Mouse (Mus musculus): ENCODE results near the gene Zfpm1.

DNA sequence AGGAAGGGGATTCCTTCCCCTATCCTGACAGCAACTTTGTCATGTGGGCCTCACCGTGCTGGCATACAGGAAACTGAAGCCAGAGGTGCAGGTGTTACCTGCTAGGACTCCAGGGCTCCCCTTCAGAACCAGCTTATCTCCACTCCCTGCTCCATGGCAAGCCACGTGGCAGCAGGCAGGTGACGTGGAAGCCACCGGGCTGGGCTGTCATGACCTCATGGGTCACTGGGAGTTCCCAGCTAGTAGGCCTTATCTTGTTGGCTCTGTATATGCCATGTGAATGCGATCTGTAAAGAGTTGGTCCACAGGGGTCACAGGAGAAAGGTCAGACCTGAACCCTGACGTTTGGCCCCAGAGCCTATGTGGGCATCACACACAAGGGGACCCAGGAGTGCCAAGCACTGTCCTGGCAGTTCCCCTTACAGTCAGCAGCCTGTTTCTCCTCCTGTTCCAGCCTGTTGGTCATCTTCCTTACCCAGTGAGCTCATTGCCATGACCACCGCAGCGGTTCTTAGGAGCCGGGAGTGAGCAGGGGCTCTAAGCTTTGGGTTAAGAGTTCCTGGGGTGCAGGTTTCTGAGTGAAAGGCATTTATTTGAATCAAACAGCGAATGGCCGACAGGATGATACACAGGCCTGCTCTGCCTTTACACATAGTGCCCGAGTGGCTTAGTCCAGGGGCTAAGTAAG is 48.6 kb downstream of the Zfpm1 start:
- TF ChIP-seq FOSL1 (IDR thresholded peaks at IDR 0.05; ENCODE audit: insufficient read depth, low read length, poor library complexity, severe bottlenecking) (no peak), CTCF (IDR thresholded peaks at IDR 0.05; ENCODE audit: control insufficient read depth, insufficient read depth, insufficient read length) (no peak), USF1 (IDR thresholded peaks at IDR 0.05; ENCODE audit: low read depth) (no peak)

Data from C2C12 (cell line).